Mouse (Mus musculus) WW6 (cell line): ENCODE results near the gene Mnt.

Source experiments
- DNase-seq: peaks from one replicate; pipeline ENCODE4 v3.0.0-alpha.2; 2013; ENCODE audit warnings: low read depth, low spot score

Gene Mnt

GRCm38 (mm10) chr11:74831606-74832451 is 1.1 kb downstream of the Mnt start:
- DNase-seq: peak; percentile 99

GRCm38 (mm10) chr11:74832503-74833143 is 1.9 kb downstream of the Mnt start:
- DNase-seq: no peak

GRCm38 (mm10) chr11:74833536-74834358 is 3.0 kb downstream of the Mnt start:
- DNase-seq: no peak

- no peak for DNase-seq
These were observed 3.6 kb downstream of the Mnt start for GRCm38 (mm10) chr11:74834359-74834638.

- DNase-seq: no peak
These were observed 4.0 kb downstream of the Mnt start for GRCm38 (mm10) chr11:74834650-74835277.

GRCm38 (mm10) chr11:74835593-74836224 is 5.0 kb downstream of the Mnt start:
- no peak for DNase-seq

- DNase-seq: no peak
These were observed 5.7 kb downstream of the Mnt start for GRCm38 (mm10) chr11:74836225-74837055.

- DNase-seq: no peak
These were observed 6.5 kb downstream of the Mnt start for GRCm38 (mm10) chr11:74837056-74837693.

- peak; percentile 89 for DNase-seq
These were observed 7.1 kb downstream of the Mnt start for GRCm38 (mm10) chr11:74837694-74838431.

GRCm38 (mm10) chr11:74838441-74838840 is 7.7 kb downstream of the Mnt start:
- DNase-seq: peak; percentile 93

GRCm38 (mm10) chr11:74838971-74839370 is 8.3 kb downstream of the Mnt start:
- no peak for DNase-seq

- DNase-seq: no peak
These were observed 9.4 kb downstream of the Mnt start for GRCm38 (mm10) chr11:74839860-74840715.

- no peak for DNase-seq
These were observed 10.0 kb downstream of the Mnt start for GRCm38 (mm10) chr11:74840739-74841138.

GRCm38 (mm10) chr11:74841366-74841765 is 10.6 kb downstream of the Mnt start:
- DNase-seq: no peak

GRCm38 (mm10) chr11:74842045-74842444 is 11.3 kb downstream of the Mnt start:
- DNase-seq: no peak

- no peak for DNase-seq
These were observed 12.1 kb downstream of the Mnt start for GRCm38 (mm10) chr11:74842656-74843434.

GRCm38 (mm10) chr11:74843435-74843714 is 12.7 kb downstream of the Mnt start:
- DNase-seq: no peak

GRCm38 (mm10) chr11:74843761-74844160 is 13.0 kb downstream of the Mnt start:
- DNase-seq: no peak
